Mouse (Mus musculus) lung, embryonic 15.5 days (tissue): ENCODE data around the gene Pla1a. TPM values are rescaled to one million over a fixed set of nuclear protein-coding genes. Genes with fewer than 3 reads are reported as not detected.

Experiments used
- ATAC-seq: fragments of 200-750 bp; cut with Nextera tagmentation; 2 replicates; pipeline ENCODE4 v1.8.0; 2017; ENCODE audit warnings: moderate number of reproducible peaks, borderline replicate concordance; ENCODE audit not compliant: low FRiP score, low TSS enrichment; ENCODE audit errors: extremely low read depth
- H3K27ac ChIP-seq: fragments of 300-500 bp; sonication (generic); 2 replicates; pipeline ENCODE4 v1.5.1; 2015; ENCODE audit warnings: moderate library complexity, mild to moderate bottlenecking, inconsistent platforms
- H3K27me3 ChIP-seq: fragments of 300-500 bp; sonication (generic); 2 replicates; pipeline ENCODE4 v1.6.1; 2015; ENCODE audit warnings: inconsistent platforms
- H3K36me3 ChIP-seq: fragments of 300-500 bp; sonication (generic); 2 replicates; pipeline ENCODE4 v1.6.1; 2015; ENCODE audit warnings: inconsistent platforms
- H3K4me1 ChIP-seq: fragments of 300-500 bp; sonication (generic); 2 replicates; pipeline ENCODE4 v1.6.1; 2015; ENCODE audit warnings: inconsistent platforms
- H3K4me2 ChIP-seq: fragments of 300-500 bp; sonication (generic); 2 replicates; pipeline ENCODE4 v1.6.1; 2015; ENCODE audit warnings: inconsistent platforms, mild to moderate bottlenecking, moderate library complexity
- H3K4me3 ChIP-seq: fragments of 300-500 bp; sonication (generic); 2 replicates; pipeline ENCODE4 v1.5.1; 2015; ENCODE audit warnings: mild to moderate bottlenecking, inconsistent platforms
- H3K9ac ChIP-seq: fragments of 300-500 bp; sonication (generic); 2 replicates; pipeline ENCODE4 v1.6.1; 2015; ENCODE audit warnings: inconsistent platforms
- H3K9me3 ChIP-seq: fragments of 300-500 bp; sonication (generic); 2 replicates; pipeline ENCODE4 v1.6.1; 2016; ENCODE audit warnings: inconsistent platforms
- WGBS: fragments of 180-500 bp; shearing (Covaris S2); methylation state at CpG from one replicate; pipeline ENCODE4 v1.1.7; 2015; 5-methylcytosine and 5-hydroxymethylcytosine counted together
- polyA plus RNA-seq: library from polyadenylated mRNA; unstranded; fragments of >200 nt; fragmentation: Nextera tagmentation; extraction: Ambion mirVana; gene quantifications from 2 replicates; pipeline ENCODE4 v1.2.1, GENCODE M21; 2015

Gene Pla1a
- polyA plus RNA-seq, 1 experiment from 2014 or later = 0.66 TPM

DNA sequence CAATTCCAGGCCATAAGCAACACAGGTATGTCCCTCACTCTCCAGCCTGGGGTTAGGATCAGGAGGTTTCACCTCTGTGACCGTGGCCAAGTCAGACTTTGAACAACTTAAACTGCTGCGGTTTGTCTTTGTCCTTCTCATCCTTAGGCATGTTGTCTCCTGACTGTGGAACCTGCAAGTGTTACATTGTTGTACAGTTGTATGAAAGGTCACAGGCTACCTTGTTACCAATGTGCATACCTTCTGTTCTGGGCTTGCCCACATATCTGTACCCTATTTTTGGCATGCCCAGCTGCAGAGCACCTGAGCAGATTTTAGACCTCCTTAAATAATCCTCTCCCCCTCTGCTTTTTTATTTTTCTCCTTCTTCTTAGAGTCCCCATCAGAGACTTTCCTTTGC lies 73.7 kb downstream of the Pla1a start:
- Histone ChIP-seq H3K4me2 (no peak overlapping the region), H3K4me1 (peaks cover 15% of the 10 kb centered on the region), H3K27ac (no peak overlapping the region), H3K9me3 (no peaks in the 10 kb centered on the region), H3K27me3 (no peaks in the 10 kb centered on the region), H3K4me3 (no peak overlapping the region), H3K9ac (no peak overlapping the region), H3K36me3 (no peaks in the 10 kb centered on the region)
- ATAC-seq = no peak
- 89% methylated on average over 2 of the region's 2 CpGs for WGBS

DNA sequence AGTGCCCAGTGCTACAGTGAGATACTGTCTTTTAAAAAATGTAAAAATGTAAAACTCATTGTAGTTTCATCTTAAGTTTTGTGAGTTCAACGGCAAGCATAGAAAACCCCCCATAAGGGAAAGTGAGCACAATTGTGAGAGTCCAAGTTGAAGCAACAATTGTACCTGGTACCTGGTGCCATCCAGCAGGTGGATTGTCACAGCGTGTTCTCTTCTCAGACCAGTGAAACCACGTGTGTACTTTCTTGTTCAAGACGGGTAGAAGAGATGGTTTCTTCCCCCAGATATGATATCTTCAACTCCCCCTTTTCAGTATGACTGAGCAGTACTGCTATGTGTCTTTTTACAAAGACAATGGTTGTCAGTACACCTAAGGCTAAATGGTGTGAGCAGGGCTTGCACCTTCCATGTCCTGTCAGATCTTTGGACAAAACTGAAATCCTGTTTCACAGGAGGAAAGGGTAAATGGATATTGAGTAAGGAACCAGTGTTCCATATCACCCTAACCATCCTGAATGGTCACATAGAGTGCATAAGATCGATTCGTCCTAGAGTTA lies 74.6 kb downstream of the Pla1a start:
- ATAC-seq = no peak
- H3K4me1 ChIP-seq = peaks cover 15% of the 10 kb centered on the region

DNA sequence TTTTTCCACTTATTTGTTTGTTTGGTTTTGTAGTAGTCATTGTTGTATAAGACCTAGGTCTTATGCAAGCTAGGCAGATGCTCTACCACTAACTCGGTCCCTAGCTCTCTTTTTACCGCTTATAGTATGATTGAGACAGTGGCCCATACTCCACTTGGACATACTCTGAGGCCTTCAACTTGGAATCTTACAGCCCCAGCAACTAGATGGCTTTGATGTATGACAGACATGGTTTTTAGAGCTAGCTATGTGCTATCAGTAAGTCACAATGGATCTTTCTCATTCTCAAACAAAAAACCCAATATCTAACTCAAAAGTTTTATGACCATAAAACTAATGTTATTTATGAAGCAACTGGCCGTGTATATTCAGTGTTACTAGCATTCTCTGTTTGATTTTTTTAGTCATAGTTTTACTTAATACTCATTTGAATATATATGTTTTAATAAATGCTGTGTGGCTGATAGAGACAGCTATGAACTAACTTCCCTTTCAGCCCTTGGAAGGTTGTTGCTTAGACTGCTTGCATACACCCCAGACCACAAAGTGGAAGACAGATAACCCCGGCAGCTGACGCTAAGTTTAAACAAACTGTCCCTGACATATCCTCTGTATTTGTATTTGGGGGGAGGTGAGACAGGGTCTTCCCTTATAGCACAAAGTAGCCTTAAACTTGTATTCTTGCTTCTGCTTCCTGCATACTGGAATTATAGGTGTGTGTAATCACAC lies 78.6 kb downstream of the Pla1a start:
- no peak overlapping the region for H3K4me2 ChIP-seq
- H3K27ac ChIP-seq = no peak overlapping the region
- H3K4me3 ChIP-seq = no peak overlapping the region
- no peaks in the 10 kb centered on the region for H3K9me3 ChIP-seq
- peaks cover 18% of the 10 kb centered on the region; the same call in 1 of the 2 replicates for H3K36me3 ChIP-seq
- WGBS = 49% methylated on average over 5 of the region's 5 CpGs
- H3K4me1 ChIP-seq = no peaks in the 10 kb centered on the region
- no peak for ATAC-seq
- no peak overlapping the region for H3K9ac ChIP-seq
- no peaks in the 10 kb centered on the region for H3K27me3 ChIP-seq

More for the DNA sequence above, 74.6 kb downstream of the Pla1a start:
- Histone ChIP-seq H3K4me3 (no peak overlapping the region), H3K36me3 (no peaks in the 10 kb centered on the region), H3K27ac (no peak overlapping the region), H3K4me2 (no peak overlapping the region), H3K9ac (no peak overlapping the region), H3K9me3 (no peaks in the 10 kb centered on the region), H3K27me3 (no peaks in the 10 kb centered on the region)
- WGBS = 83% methylated on average over 6 of the region's 6 CpGs

DNA sequence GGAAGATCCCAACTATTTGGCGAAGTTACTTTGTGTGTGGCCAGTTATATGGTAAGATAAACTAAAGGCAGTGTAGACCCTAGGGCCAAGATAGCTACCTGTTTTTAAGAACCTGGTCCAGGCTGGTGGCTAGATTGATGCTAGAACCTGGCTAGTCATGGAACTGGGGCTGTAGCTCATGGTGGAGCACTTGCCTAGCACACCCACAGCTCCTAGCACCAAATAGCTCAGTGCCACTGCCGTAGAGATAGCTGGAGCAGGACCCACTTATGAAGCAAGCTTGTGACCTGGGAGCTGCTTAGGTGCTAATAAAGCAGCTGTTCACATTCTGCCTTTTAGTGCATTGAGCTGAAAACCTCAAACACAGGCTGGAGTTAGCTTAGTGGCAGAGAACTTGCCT lies 79.3 kb downstream of the Pla1a start:
- Histone ChIP-seq H3K4me3 (no peak overlapping the region), H3K36me3 (peaks cover 18% of the 10 kb centered on the region; the same call in 1 of the 2 replicates), H3K27ac (no peak overlapping the region), H3K9me3 (no peaks in the 10 kb centered on the region), H3K27me3 (no peaks in the 10 kb centered on the region), H3K4me1 (no peaks in the 10 kb centered on the region), H3K4me2 (no peak overlapping the region), H3K9ac (no peak overlapping the region)
- 90% methylated on average over 2 of the region's 2 CpGs for WGBS
- ATAC-seq = no peak

DNA sequence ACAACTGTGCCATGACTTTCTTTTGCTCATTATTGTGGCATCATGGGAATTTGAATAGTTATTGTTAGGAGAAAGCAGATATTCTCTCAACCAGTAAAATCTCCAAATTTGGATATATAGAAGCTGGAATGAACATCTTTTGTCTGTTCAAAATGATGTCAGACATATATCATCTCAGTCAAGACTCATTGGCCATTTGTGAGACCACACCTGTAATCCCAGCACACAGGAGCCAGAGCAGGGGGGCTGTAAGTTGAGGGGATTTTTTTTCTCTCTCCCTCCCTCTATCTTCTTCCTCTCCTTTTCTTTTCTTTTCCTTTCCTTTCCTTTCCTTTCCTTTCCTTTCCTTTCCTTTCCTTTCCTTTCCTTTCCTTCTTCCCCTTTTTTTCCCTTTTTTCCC lies 80.1 kb downstream of the Pla1a start:
- Histone ChIP-seq H3K9me3 (no peaks in the 10 kb centered on the region), H3K36me3 (peaks cover 18% of the 10 kb centered on the region; the same call in 1 of the 2 replicates), H3K9ac (no peak overlapping the region), H3K27me3 (no peaks in the 10 kb centered on the region), H3K4me1 (peaks cover 4% of the 10 kb centered on the region), H3K4me2 (no peak overlapping the region), H3K4me3 (no peak overlapping the region), H3K27ac (no peak overlapping the region)
- no peak for ATAC-seq

DNA sequence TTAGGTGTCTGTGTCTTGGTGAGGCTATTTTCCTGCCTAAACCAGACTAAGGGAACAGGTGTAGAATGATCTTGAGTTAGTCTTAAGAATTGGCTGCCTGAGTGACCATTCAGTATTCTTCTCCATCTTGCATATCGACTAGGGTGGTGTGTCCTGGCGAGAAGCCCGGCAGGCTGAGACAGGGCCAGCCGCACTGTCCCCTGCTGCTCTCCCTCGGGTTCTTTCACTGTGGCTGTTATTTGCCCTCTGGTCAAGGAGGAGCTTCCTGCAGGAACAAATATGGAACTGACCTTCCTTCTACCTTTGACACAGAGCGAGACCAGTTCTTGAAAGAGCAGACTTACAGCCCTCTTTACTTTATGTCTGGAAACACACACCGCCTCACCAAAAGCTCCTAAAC lies 80.9 kb downstream of the Pla1a start:
- Histone ChIP-seq H3K9me3 (no peaks in the 10 kb centered on the region), H3K27me3 (no peaks in the 10 kb centered on the region), H3K4me1 (peaks cover 9% of the 10 kb centered on the region), H3K36me3 (peaks cover 18% of the 10 kb centered on the region; the same call in 1 of the 2 replicates), H3K4me3 (no peak overlapping the region), H3K9ac (no peak overlapping the region), H3K27ac (no peak overlapping the region), H3K4me2 (no peak overlapping the region)
- WGBS = 65% methylated on average over 7 of the region's 7 CpGs
- no peak for ATAC-seq

DNA sequence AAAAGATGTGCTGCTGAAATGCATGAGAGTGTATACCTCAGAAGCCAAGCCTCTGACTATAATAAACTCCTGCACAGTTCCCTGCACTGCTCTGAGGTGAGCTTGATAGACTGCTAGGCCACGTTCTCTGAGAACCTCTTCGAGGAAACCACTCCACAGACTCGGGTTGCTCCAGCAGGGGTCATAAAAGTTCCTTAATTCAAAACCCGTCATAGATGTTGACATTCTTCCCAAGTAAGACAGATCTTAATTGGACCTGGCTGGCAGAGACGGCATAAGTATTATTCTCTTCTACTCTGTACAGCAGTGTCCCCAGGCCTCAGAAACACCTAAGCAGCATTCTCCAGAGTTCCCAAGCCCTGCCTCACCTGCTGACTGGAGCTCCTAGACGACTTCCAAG lies 82.0 kb downstream of the Pla1a start:
- Histone ChIP-seq H3K9me3 (no peaks in the 10 kb centered on the region), H3K27ac (no peak overlapping the region), H3K27me3 (no peaks in the 10 kb centered on the region), H3K9ac (no peak overlapping the region), H3K4me2 (no peak overlapping the region), H3K4me3 (no peak overlapping the region), H3K36me3 (peaks cover 18% of the 10 kb centered on the region; the same call in 1 of the 2 replicates), H3K4me1 (peaks cover 9% of the 10 kb centered on the region)
- WGBS = 32% methylated on average over 6 of the region's 6 CpGs
- no peak for ATAC-seq

DNA sequence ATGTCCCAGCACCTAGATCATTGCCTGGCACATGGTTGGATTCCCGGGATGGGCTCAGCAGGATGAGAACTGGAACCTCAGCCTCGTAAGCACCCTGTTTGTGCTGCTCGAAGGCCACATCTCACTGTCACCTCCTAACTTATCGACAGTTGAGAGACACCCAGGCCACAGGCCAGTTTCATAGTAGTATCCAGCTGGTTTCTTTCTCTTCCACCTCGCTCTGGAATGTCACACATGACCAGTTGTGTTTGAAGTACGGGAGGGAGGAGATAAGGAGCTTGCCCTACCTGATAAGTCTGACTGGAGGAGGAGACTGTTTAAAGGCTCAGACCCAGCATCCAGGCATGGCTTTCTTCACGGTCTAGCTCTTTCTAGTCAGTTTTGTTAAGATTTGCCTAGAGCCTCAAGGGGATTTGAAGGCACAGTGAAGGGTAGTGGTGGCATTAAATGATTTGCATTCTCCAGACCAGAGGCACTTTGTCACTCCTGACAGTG lies 82.5 kb downstream of the Pla1a start:
- Histone ChIP-seq H3K9me3 (no peaks in the 10 kb centered on the region), H3K4me2 (no peak overlapping the region), H3K4me1 (peaks cover 9% of the 10 kb centered on the region), H3K27ac (no peak overlapping the region), H3K4me3 (no peak overlapping the region), H3K27me3 (no peaks in the 10 kb centered on the region), H3K9ac (no peak overlapping the region), H3K36me3 (peaks cover 18% of the 10 kb centered on the region; the same call in 1 of the 2 replicates)
- 18% methylated on average over 7 of the region's 7 CpGs for WGBS
- ATAC-seq = peak; percentile 57; the same call in 1 of the 2 replicates

DNA sequence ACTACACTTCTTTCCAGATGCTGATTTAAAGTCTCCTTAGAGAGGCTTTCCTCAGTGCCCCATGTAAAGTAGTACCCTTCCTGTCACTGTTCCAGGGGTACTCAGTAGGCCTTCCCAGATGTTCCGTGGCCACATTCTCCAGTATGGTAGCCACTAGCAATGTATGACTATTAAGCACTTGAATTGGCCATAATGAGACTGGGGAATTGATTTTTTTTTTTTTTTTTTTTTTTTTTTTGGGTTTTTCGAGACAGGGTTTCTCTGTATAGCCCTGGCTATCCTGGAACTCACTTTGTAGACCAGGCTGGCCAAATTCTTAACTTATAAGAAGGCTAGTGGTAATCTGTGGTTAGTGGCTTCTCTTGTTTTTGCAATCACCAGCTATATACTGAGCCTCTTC lies 83.1 kb downstream of the Pla1a start:
- 85% methylated on average over 2 of the region's 2 CpGs for WGBS
- Histone ChIP-seq H3K27me3 (no peaks in the 10 kb centered on the region), H3K9me3 (no peaks in the 10 kb centered on the region), H3K4me1 (peaks cover 11% of the 10 kb centered on the region), H3K9ac (no peak overlapping the region), H3K4me2 (no peak overlapping the region), H3K27ac (no peak overlapping the region), H3K4me3 (no peak overlapping the region), H3K36me3 (peaks cover 18% of the 10 kb centered on the region; the same call in 1 of the 2 replicates)
- no peak for ATAC-seq

DNA sequence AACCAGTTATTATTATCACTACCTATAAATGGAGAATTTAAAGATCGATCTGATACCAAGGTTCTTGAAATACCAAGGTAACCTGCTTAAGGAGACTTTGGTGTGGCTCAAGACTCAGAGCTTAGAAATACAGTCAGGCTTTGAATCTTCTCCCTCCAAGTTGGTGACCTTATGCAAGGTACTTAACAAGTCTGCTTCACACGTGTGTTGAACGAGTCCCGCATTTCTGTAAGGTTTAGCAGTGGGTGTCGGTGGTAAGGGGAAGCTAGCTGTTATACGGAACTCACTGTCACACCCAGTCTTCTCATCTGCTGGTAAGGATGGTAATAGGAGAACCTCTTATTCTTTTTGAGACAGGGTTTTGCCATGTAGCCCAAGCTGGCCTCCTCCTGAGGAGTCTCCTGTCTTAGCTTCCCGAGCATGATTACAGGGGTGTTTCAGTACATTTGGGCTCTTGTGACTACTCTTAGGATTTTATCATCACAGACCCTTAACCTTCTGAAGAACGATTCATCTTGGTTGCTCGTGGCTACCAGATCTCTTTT lies 84.7 kb downstream of the Pla1a start:
- Histone ChIP-seq H3K9me3 (no peaks in the 10 kb centered on the region), H3K4me3 (no peak overlapping the region), H3K27ac (no peak overlapping the region), H3K4me2 (no peak overlapping the region; the same call in 1 of the 2 replicates), H3K36me3 (peaks cover 18% of the 10 kb centered on the region; the same call in 1 of the 2 replicates), H3K9ac (no peak overlapping the region), H3K27me3 (no peaks in the 10 kb centered on the region), H3K4me1 (peaks cover 13% of the 10 kb centered on the region)
- no peak for ATAC-seq
- WGBS = 77% methylated on average over 9 of the region's 9 CpGs

DNA sequence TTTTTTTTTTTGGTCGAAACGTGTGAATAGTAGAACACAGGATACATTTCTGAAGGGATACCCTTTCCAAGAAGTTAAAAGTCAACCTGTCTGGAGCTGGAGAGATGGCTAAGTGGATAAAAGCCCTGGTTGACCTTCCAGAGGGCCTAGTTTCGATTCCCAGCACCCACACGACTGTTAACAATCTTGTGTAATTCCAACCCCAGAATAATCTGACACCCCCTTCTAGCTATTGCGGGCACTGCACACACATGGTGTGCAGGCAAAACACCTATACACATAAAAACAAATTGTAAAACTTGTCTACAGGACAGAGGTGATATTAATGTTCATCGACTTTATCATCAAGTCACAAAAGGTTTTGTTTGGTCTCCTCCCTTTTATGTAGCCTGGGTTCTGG lies 85.4 kb downstream of the Pla1a start:
- peak overlapping the region; percentile 62 for H3K4me2 ChIP-seq
- H3K36me3 ChIP-seq = peaks cover 18% of the 10 kb centered on the region; the same call in 1 of the 2 replicates
- H3K9me3 ChIP-seq = no peaks in the 10 kb centered on the region
- ATAC-seq = no peak
- H3K27me3 ChIP-seq = no peaks in the 10 kb centered on the region
- no peak overlapping the region for H3K27ac ChIP-seq
- peaks cover 13% of the 10 kb centered on the region for H3K4me1 ChIP-seq
- H3K9ac ChIP-seq = no peak overlapping the region; the same call in 1 of the 2 replicates
- WGBS = 54% methylated on average over 6 of the region's 6 CpGs
- peak overlapping the region; percentile 79 for H3K4me3 ChIP-seq
